In genomic region chr1:89519914-89520643, GRCm38 (mm10) we compare ENCODE assay signal across 21 mouse cellular contexts.
"Had no signal": no experiment of that assay in that cellular context is flagged by ENCODE, and none has a peak within 500 bp of the region (broad histone marks: within the 10 kb centered on the region; RNA-seq: fewer than 3 reads in every experiment).

No protein-coding gene starts in this region.

- H3K27ac ChIP-seq: layer of hippocampus, adult 2 months; limb, embryonic 10.5 days; limb, embryonic 13.5 days; liver, embryonic 12.5 days; liver, embryonic 15.5 days; lung, embryonic 15.5 days; midbrain, embryonic 15.5 days; neural tube, embryonic 13.5 days had no signal

- ATAC-seq: liver, embryonic 12.5 days; midbrain, embryonic 15.5 days had no signal

- H3K9me3 ChIP-seq: limb, embryonic 10.5 days; limb, embryonic 13.5 days; liver, embryonic 12.5 days; liver, embryonic 15.5 days; lung, embryonic 15.5 days; megakaryocyte, embryonic 14.5 days; midbrain, embryonic 15.5 days; neural tube, embryonic 13.5 days had no signal

- H3K4me2 ChIP-seq: limb, embryonic 13.5 days; liver, embryonic 12.5 days; liver, embryonic 15.5 days; lung, embryonic 15.5 days; midbrain, embryonic 11.5 days; midbrain, embryonic 15.5 days; neural tube, embryonic 13.5 days had no signal

- DNase-seq: kidney, adult 9 months; kidney, postnatal 14 days; layer of hippocampus, adult 9-11 months; liver; lung, adult 18-20 months; lung, postnatal 10 days; lung, postnatal 36 days; retina, postnatal 1 day; thymus, adult 18-20 months; thymus, postnatal 14 days; thymus, postnatal 4 days had no signal

- H3K27me3 ChIP-seq: limb, embryonic 13.5 days; liver, embryonic 12.5 days; liver, embryonic 15.5 days; lung, embryonic 15.5 days; midbrain, embryonic 15.5 days; neural tube, embryonic 13.5 days had no signal

- H3K36me3 ChIP-seq: limb, embryonic 10.5 days; limb, embryonic 13.5 days; liver, embryonic 12.5 days; liver, embryonic 15.5 days; lung, embryonic 15.5 days; midbrain, embryonic 15.5 days; neural tube, embryonic 13.5 days had no signal

- H3K4me3 ChIP-seq: layer of hippocampus, adult 2 months; limb, embryonic 10.5 days; limb, embryonic 13.5 days; liver, embryonic 12.5 days; liver, embryonic 15.5 days; lung, embryonic 15.5 days; megakaryocyte, embryonic 14.5 days; midbrain, embryonic 15.5 days; neural tube, embryonic 13.5 days had no signal

- H3K9ac ChIP-seq: limb, embryonic 13.5 days; liver, embryonic 12.5 days; liver, embryonic 15.5 days; lung, embryonic 15.5 days; midbrain, embryonic 15.5 days; neural tube, embryonic 13.5 days had no signal
